Mouse (Mus musculus): ENCODE data around the gene Pex11g. TPM values are rescaled to one million over a fixed set of nuclear protein-coding genes. Genes with fewer than 3 reads are reported as not detected.
A peak's percentile ranks its signal among the peaks of the same experiment; 100 is the strongest.

The Pex11g gene
- polyA plus RNA-seq, 2 experiments, result 2.5 to 3.5 TPM

GRCm38 (mm10) chr8:3483546-3483945 is 16.1 kb upstream of the Pex11g start:
- no peak for DNase-seq (ENCODE audit: low read depth in 3 of 3, low spot score in 3 of 3)
- Histone ChIP-seq H3K4me3 (ENCODE audit: insufficient read depth in 1 of 2, low read depth in 2 of 2, low read length in 2 of 2) (no peak overlapping the region), H3K27ac (no peak overlapping the region), H3K36me3 (replicated peaks; ENCODE audit: control insufficient read depth, insufficient read depth, low read depth) (no peaks in the 10 kb centered on the region), H3K4me1 (replicated peaks; ENCODE audit: control insufficient read depth in 2 of 2, insufficient read depth in 2 of 2, low read length in 1 of 2) (peaks cover 0 to 5% of the 10 kb centered on the region in 2 experiments; a peak in 1 of 4 replicates), H3K27me3 (ENCODE audit: control insufficient read depth, insufficient read depth, low read length) (no peaks in the 10 kb centered on the region; the same call in 1 of the 2 replicates), H3K9ac (replicated peaks) (no peak overlapping the region), H3K4me2 (ENCODE audit: low read depth) (no peak overlapping the region), H3K9me3 (ENCODE audit: control insufficient read depth, low read length) (no peaks in the 10 kb centered on the region)
- no peak for ATAC-seq (ENCODE audit: insufficient read depth)
- TF ChIP-seq EP300 (IDR thresholded peaks at IDR 0.05; ENCODE audit: low read depth) (no peak), CTCF (IDR thresholded peaks at IDR 0.05; ENCODE audit: low read depth) (no peak)
- WGBS (ENCODE audit: insufficient replicate concordance), result 20% methylated on average over 7 of the region's 7 CpGs

DNA sequence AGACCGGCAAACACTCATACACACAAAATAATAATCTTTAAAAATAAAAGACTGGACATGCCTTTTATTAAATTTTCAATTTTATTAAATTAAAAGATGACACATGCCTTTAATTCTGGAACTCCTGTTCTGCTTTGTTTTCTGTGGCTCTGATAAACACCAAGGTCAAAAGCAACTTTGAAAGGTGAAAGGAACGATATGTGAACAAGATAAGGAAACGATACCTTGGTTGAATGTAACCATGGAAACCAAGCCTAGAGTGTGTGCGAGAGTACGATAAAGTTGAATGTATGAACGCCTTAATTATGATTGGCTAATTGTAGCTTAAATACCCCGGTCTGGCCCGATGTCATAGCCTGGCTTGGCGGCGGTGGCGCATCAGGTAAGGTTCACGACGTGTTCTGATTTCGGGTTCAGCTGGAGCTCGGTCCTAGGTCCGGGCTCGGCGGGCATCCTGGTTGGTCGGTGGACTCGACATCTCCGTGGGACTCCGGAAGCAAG is 14.8 kb upstream of the Pex11g start:
- WGBS (ENCODE audit: insufficient replicate concordance), result 71% methylated on average over 22 of the region's 22 CpGs
- H3K27me3 ChIP-seq (ENCODE audit: control insufficient read depth, insufficient read depth, low read length), result no peaks in the 10 kb centered on the region; the same call in 1 of the 2 replicates
- peaks cover 0 to 5% of the 10 kb centered on the region in 2 experiments; a peak in 1 of 4 replicates for H3K4me1 ChIP-seq (replicated peaks; ENCODE audit: control insufficient read depth in 2 of 2, insufficient read depth in 2 of 2, low read length in 1 of 2)
- H3K9me3 ChIP-seq (ENCODE audit: control insufficient read depth, low read length), result no peaks in the 10 kb centered on the region
- H3K36me3 ChIP-seq (replicated peaks; ENCODE audit: control insufficient read depth, insufficient read depth, low read depth), result no peaks in the 10 kb centered on the region
- no peak overlapping the region for H3K4me2 ChIP-seq (ENCODE audit: low read depth)
- H3K27ac ChIP-seq, result no peak overlapping the region
- peak in 1 of 3 experiments; percentile 67 for DNase-seq (ENCODE audit: low read depth in 3 of 3, low spot score in 3 of 3)
- H3K9ac ChIP-seq (replicated peaks), result no peak overlapping the region
- no peak for ATAC-seq (ENCODE audit: insufficient read depth)
- TF ChIP-seq EP300 (IDR thresholded peaks at IDR 0.05; ENCODE audit: low read depth) (no peak), CTCF (IDR thresholded peaks at IDR 0.05; ENCODE audit: low read depth) (no peak)
- no peak overlapping the region for H3K4me3 ChIP-seq (ENCODE audit: insufficient read depth in 1 of 2, low read depth in 2 of 2, low read length in 2 of 2)

DNA sequence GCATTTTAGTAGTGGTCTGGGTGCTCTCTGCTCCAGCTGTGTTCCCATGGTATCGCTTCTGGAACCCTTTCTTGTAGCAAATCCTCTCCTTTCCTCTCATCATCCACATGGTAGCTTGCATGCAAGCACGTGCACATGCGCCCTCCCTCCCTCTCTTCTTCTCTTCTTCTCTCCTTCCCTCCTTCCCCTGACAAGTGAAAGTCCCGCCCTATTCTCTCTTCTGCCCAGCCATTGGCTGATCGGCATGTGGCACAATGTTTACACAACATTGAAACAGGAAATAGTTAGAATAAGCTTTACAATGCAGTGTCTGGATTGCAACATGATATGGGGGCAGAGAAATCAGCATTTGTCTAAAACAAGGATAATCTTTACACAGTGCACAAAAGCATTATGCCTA is 14.1 kb upstream of the Pex11g start:
- no peak overlapping the region for H3K27ac ChIP-seq
- TF ChIP-seq CTCF (IDR thresholded peaks at IDR 0.05; ENCODE audit: low read depth) (no peak), EP300 (IDR thresholded peaks at IDR 0.05; ENCODE audit: low read depth) (no peak)
- 44% methylated on average over 5 of the region's 5 CpGs for WGBS (ENCODE audit: insufficient replicate concordance)
- H3K9me3 ChIP-seq (ENCODE audit: control insufficient read depth, low read length), result no peaks in the 10 kb centered on the region
- H3K4me1 ChIP-seq (replicated peaks; ENCODE audit: control insufficient read depth in 2 of 2, insufficient read depth in 2 of 2, low read length in 1 of 2), result peaks cover 0 to 5% of the 10 kb centered on the region in 2 experiments; a peak in 1 of 4 replicates
- no peak for ATAC-seq (ENCODE audit: insufficient read depth)
- no peak overlapping the region for H3K4me3 ChIP-seq (ENCODE audit: insufficient read depth in 1 of 2, low read depth in 2 of 2, low read length in 2 of 2)
- H3K27me3 ChIP-seq (ENCODE audit: control insufficient read depth, insufficient read depth, low read length), result no peaks in the 10 kb centered on the region; the same call in 1 of the 2 replicates
- H3K9ac ChIP-seq (replicated peaks), result no peak overlapping the region
- DNase-seq (ENCODE audit: low read depth in 3 of 3, low spot score in 3 of 3), result peak in 1 of 3 experiments; percentile 38
- H3K4me2 ChIP-seq (ENCODE audit: low read depth), result no peak overlapping the region
- no peaks in the 10 kb centered on the region for H3K36me3 ChIP-seq (replicated peaks; ENCODE audit: control insufficient read depth, insufficient read depth, low read depth)

- no peak for TF ChIP-seq EP300 (IDR thresholded peaks at IDR 0.05; ENCODE audit: low read depth)
- no peak for TF ChIP-seq CTCF (IDR thresholded peaks at IDR 0.05; ENCODE audit: low read depth)
- DNase-seq (ENCODE audit: low read depth in 3 of 3, low spot score in 3 of 3), result no peak
- Histone ChIP-seq H3K9me3 (ENCODE audit: control insufficient read depth, low read length) (no peaks in the 10 kb centered on the region), H3K4me2 (ENCODE audit: low read depth) (no peak overlapping the region), H3K4me3 (ENCODE audit: insufficient read depth in 1 of 2, low read depth in 2 of 2, low read length in 2 of 2) (no peak overlapping the region), H3K4me1 (replicated peaks; ENCODE audit: control insufficient read depth in 2 of 2, insufficient read depth in 2 of 2, low read length in 1 of 2) (peaks cover 0 to 5% of the 10 kb centered on the region in 2 experiments; a peak in 1 of 4 replicates), H3K27ac (no peak overlapping the region), H3K9ac (replicated peaks) (no peak overlapping the region), H3K36me3 (replicated peaks; ENCODE audit: control insufficient read depth, insufficient read depth, low read depth) (no peaks in the 10 kb centered on the region), H3K27me3 (ENCODE audit: control insufficient read depth, insufficient read depth, low read length) (no peaks in the 10 kb centered on the region; the same call in 1 of the 2 replicates)
- 46% methylated on average over 4 of the region's 4 CpGs for WGBS (ENCODE audit: insufficient replicate concordance)
- ATAC-seq (ENCODE audit: insufficient read depth), result no peak
These were observed 12.8 kb upstream of the Pex11g start for GRCm38 (mm10) chr8:3480221-3480785.

GRCm38 (mm10) chr8:3475715-3476429 is 8.4 kb upstream of the Pex11g start:
- no peak overlapping the region for H3K4me3 ChIP-seq (ENCODE audit: insufficient read depth in 1 of 2, low read depth in 2 of 2, low read length in 2 of 2)
- TF ChIP-seq CTCF (IDR thresholded peaks at IDR 0.05; ENCODE audit: low read depth) (no peak), EP300 (IDR thresholded peaks at IDR 0.05; ENCODE audit: low read depth) (no peak)
- WGBS (ENCODE audit: insufficient replicate concordance), result 21% methylated on average over 37 of the region's 37 CpGs
- no peaks in the 10 kb centered on the region for H3K27me3 ChIP-seq (ENCODE audit: control insufficient read depth, insufficient read depth, low read length)
- ATAC-seq (ENCODE audit: insufficient read depth), result no peak
- H3K36me3 ChIP-seq (replicated peaks; ENCODE audit: control insufficient read depth, insufficient read depth, low read depth), result no peaks in the 10 kb centered on the region
- no peaks in the 10 kb centered on the region for H3K9me3 ChIP-seq (ENCODE audit: control insufficient read depth, low read length)
- peak overlapping the region; percentile 23; the same call in 1 of the 2 replicates for H3K4me2 ChIP-seq (ENCODE audit: low read depth)
- no peak overlapping the region for H3K27ac ChIP-seq
- no peak for DNase-seq (ENCODE audit: low read depth in 3 of 3, low spot score in 3 of 3)
- no peak overlapping the region for H3K9ac ChIP-seq (replicated peaks)
- H3K4me1 ChIP-seq (replicated peaks; ENCODE audit: control insufficient read depth in 2 of 2, insufficient read depth in 2 of 2, low read length in 1 of 2), result no peaks in the 10 kb centered on the region
